Mouse (Mus musculus) limb, embryonic 14.5 days (tissue): ENCODE measurements around the gene Olfr478. TPM values are rescaled to one million over a fixed set of nuclear protein-coding genes. Genes with fewer than 3 reads are reported as not detected.
"Not testable (repeated sequence)": the region's sequence is repeated elsewhere in the genome, so short reads cannot be mapped to it uniquely, and the experiment has no call there.

Experiments
- ATAC-seq: fragments of 200-750 bp; cut with Nextera tagmentation; 2 replicates; pipeline ENCODE4 v1.8.0; 2017; ENCODE audit warnings: low read depth, moderate number of reproducible peaks, moderate TSS enrichment; ENCODE audit not compliant: low FRiP score
- DNase-seq: peaks from one replicate; pipeline ENCODE4 v3.0.0-alpha.2; 2015; ENCODE audit warnings: low spot score
- H3K27ac ChIP-seq: fragments of 300-500 bp; sonication (generic); replicated peaks from 2 replicates; pipeline ENCODE4 v1.5.1; 2014; ENCODE audit warnings: low read depth, mild to moderate bottlenecking, low read length, moderate library complexity, mixed read lengths
- H3K27me3 ChIP-seq: fragments of 300-500 bp; sonication (generic); 2 replicates; pipeline ENCODE4 v1.6.1; 2014; ENCODE audit warnings: low read length, mixed read lengths; ENCODE audit not compliant: control insufficient read depth, insufficient read depth
- H3K36me3 ChIP-seq: fragments of 300-500 bp; sonication (generic); 2 replicates; pipeline ENCODE4 v1.6.1; 2014; ENCODE audit warnings: mild to moderate bottlenecking, low read length, moderate library complexity, mixed read lengths; ENCODE audit not compliant: control insufficient read depth, insufficient read depth
- H3K4me1 ChIP-seq: fragments of 300-500 bp; sonication (generic); 2 replicates; pipeline ENCODE4 v1.6.1; 2014; ENCODE audit warnings: antibody characterized with exemption, low read length, mixed read lengths; ENCODE audit not compliant: control insufficient read depth, insufficient read depth
- H3K4me2 ChIP-seq: fragments of 300-500 bp; sonication (generic); replicated peaks from 2 replicates; pipeline ENCODE4 v1.6.1; 2014; ENCODE audit warnings: low read depth, mild to moderate bottlenecking, low read length, moderate library complexity; ENCODE audit not compliant: severe bottlenecking
- H3K4me3 ChIP-seq: fragments of 300-500 bp; sonication (generic); replicated peaks from 2 replicates; pipeline ENCODE4 v1.5.1; 2014; ENCODE audit warnings: low read length
- H3K9ac ChIP-seq: fragments of 300-500 bp; sonication (generic); 2 replicates; pipeline ENCODE4 v1.6.1; 2014; ENCODE audit warnings: mild to moderate bottlenecking, low read depth, low read length, moderate library complexity; ENCODE audit not compliant: severe bottlenecking
- H3K9me3 ChIP-seq: fragments of 300-500 bp; sonication (generic); 2 replicates; pipeline ENCODE4 v1.6.1; 2016; ENCODE audit warnings: low read length; ENCODE audit not compliant: control insufficient read depth
- POLR2A ChIP-seq: fragments of 200-500 bp; IDR thresholded peaks from 2 replicates; pipeline ENCODE4 v1.8.0; 2012; ENCODE audit warnings: inconsistent platforms, mild to moderate bottlenecking, moderate library complexity, borderline replicate concordance; ENCODE audit not compliant: insufficient read depth, insufficient read length; ENCODE audit errors: extremely low read depth
- WGBS: fragments of 180-500 bp; shearing (Covaris S2); extraction: QIAGEN DNeasy Blood & Tissue Kit; methylation state at CpG from one replicate; pipeline ENCODE4 v1.1.7; 2014; 5-methylcytosine and 5-hydroxymethylcytosine counted together
- polyA plus RNA-seq, 2 experiments: library from polyadenylated mRNA; depleted of rRNA in 1 of 2; stranded (reverse) in 1 of 2; unstranded in 1 of 2; fragments of >200 nt; fragmentation: Nextera tagmentation in 1 of 2; extraction: Ambion mirVana in 1 of 2; gene quantifications; 2 replicates each; pipeline versions ENCODE4 v1.2.1 to v1.2.3; 2012 to 2014

Olfr478 gene
- polyA plus RNA-seq (2012; rRNA removed): not detected in 2 replicates
- polyA plus RNA-seq (2014; fragmentation: Nextera tagmentation; extraction: Ambion mirVana): not detected in 2 replicates

- Histone ChIP-seq H3K36me3 (no peaks in the 10 kb centered on the region), H3K4me3 (no peak within 1 kb of the TSS), H3K4me1 (no peaks in the 10 kb centered on the region), H3K9me3 (no peaks in the 10 kb centered on the region), H3K27me3 (no peaks in the 10 kb centered on the region), H3K27ac (no peak within 1 kb of the TSS), H3K9ac (no peak within 1 kb of the TSS), H3K4me2 (no peak within 1 kb of the TSS)
- WGBS: 86% methylated on average over 3 of the region's 3 CpGs
- DNase-seq (no peak), ATAC-seq (no peak)
- TF ChIP-seq POLR2A: no peak
Observed at GRCm38 (mm10) chr7:108033889-108034288, at the start of gene Olfr478. TSS of gene Olfr478 (minus strand) at chr7:108033989.

- Histone ChIP-seq H3K27ac (no peak within 1 kb of the TSS), H3K9ac (no peak within 1 kb of the TSS), H3K4me1 (no peaks in the 10 kb centered on the region), H3K36me3 (no peaks in the 10 kb centered on the region), H3K4me2 (no peak within 1 kb of the TSS), H3K4me3 (no peak within 1 kb of the TSS), H3K9me3 (no peaks in the 10 kb centered on the region), H3K27me3 (no peaks in the 10 kb centered on the region)
- TF ChIP-seq POLR2A: no peak
- no peak for ATAC-seq
- DNase-seq: no peak
Observed at GRCm38 (mm10) chr7:108079555-108079954, 45.8 kb upstream of the Olfr478 start, which contains the start of gene Olfr481. TSS of gene Olfr481 (plus strand) at chr7:108079855.

GRCm38 (mm10) chr7:108067246-108067645 is 33.5 kb upstream of the Olfr478 start, which contains the start of gene Olfr480:
TSS of gene Olfr480 (minus strand) at chr7:108067346.
- Histone ChIP-seq H3K4me1 (no peaks in the 10 kb centered on the region), H3K9me3 (no peaks in the 10 kb centered on the region), H3K27ac (no peak within 1 kb of the TSS), H3K27me3 (no peaks in the 10 kb centered on the region), H3K4me2 (no peak within 1 kb of the TSS), H3K4me3 (no peak within 1 kb of the TSS), H3K9ac (no peak within 1 kb of the TSS), H3K36me3 (no peaks in the 10 kb centered on the region)
- ATAC-seq (no peak), DNase-seq (no peak)
- WGBS: 80% methylated on average over 1 of the region's 1 CpGs
- no peak for TF ChIP-seq POLR2A

- Histone ChIP-seq H3K36me3 (no peaks in the 10 kb centered on the region), H3K4me3 (no peak within 1 kb of the TSS), H3K9me3 (no peaks in the 10 kb centered on the region), H3K9ac (no peak within 1 kb of the TSS), H3K27me3 (no peaks in the 10 kb centered on the region), H3K4me2 (no peak within 1 kb of the TSS), H3K27ac (no peak within 1 kb of the TSS), H3K4me1 (no peaks in the 10 kb centered on the region)
- TF ChIP-seq POLR2A: no peak
- ATAC-seq: no peak
- DNase-seq: no peak
- 86% methylated on average over 2 of the region's 2 CpGs for WGBS
Observed at GRCm38 (mm10) chr7:108050393-108050792, 16.6 kb upstream of the Olfr478 start, which contains the start of gene Olfr479. TSS of gene Olfr479 (plus strand) at chr7:108050693.

- H3K4me2 ChIP-seq: not testable (repeated sequence)
Observed at GRCm38 (mm10) chr7:108014256-108014655, 19.5 kb downstream of the Olfr478 start.

GRCm38 (mm10) chr7:107986393-107986792 is 47.4 kb downstream of the Olfr478 start, which contains the start of gene Olfr477:
TSS of gene Olfr477 (plus strand) at chr7:107986693.
- no peak within 1 kb of the TSS for H3K4me2 ChIP-seq
- DNase-seq: no peak
- no peak for ATAC-seq
- WGBS: 74% methylated on average over 2 of the region's 2 CpGs
- no peaks in the 10 kb centered on the region for H3K36me3 ChIP-seq
- no peak within 1 kb of the TSS for H3K4me3 ChIP-seq
- H3K9me3 ChIP-seq: no peaks in the 10 kb centered on the region
- H3K27me3 ChIP-seq: no peaks in the 10 kb centered on the region
- H3K9ac ChIP-seq: no peak within 1 kb of the TSS
- H3K4me1 ChIP-seq: no peaks in the 10 kb centered on the region
- no peak for TF ChIP-seq POLR2A
- H3K27ac ChIP-seq: no peak within 1 kb of the TSS

More at GRCm38 (mm10) chr7:108014256-108014655, 19.5 kb downstream of the Olfr478 start:
- not testable (repeated sequence) for H3K27ac ChIP-seq, H3K9me3 ChIP-seq, DNase-seq, H3K4me3 ChIP-seq, H3K36me3 ChIP-seq, ATAC-seq, H3K27me3 ChIP-seq, H3K4me1 ChIP-seq, H3K9ac ChIP-seq

Other genes with a start within 250 kb of the Olfr478 start
- not detected in 2 replicates for gene Ovch2, start 232.8 kb downstream of the Olfr478 start, polyA plus RNA-seq (2012; rRNA removed)
- not detected in 2 replicates for gene Ovch2, start 232.8 kb downstream of the Olfr478 start, polyA plus RNA-seq (2014; fragmentation: Nextera tagmentation; extraction: Ambion mirVana)
- not detected in 2 replicates for gene Olfr467, start 221.7 kb downstream of the Olfr478 start, polyA plus RNA-seq (2012; rRNA removed)
- gene Olfr467, start 221.7 kb downstream of the Olfr478 start, polyA plus RNA-seq (2014; fragmentation: Nextera tagmentation; extraction: Ambion mirVana): not detected in 2 replicates
- gene Olfr469, start 208.4 kb downstream of the Olfr478 start, polyA plus RNA-seq (2012; rRNA removed): not detected in 2 replicates
- not detected in 2 replicates for gene Olfr469, start 208.4 kb downstream of the Olfr478 start, polyA plus RNA-seq (2014; fragmentation: Nextera tagmentation; extraction: Ambion mirVana)
- gene Olfr470, start 186.5 kb downstream of the Olfr478 start, polyA plus RNA-seq (2012; rRNA removed): not detected in 2 replicates
- not detected in 2 replicates for gene Olfr470, start 186.5 kb downstream of the Olfr478 start, polyA plus RNA-seq (2014; fragmentation: Nextera tagmentation; extraction: Ambion mirVana)
- not detected in 2 replicates for gene Olfr472, start 136.1 kb downstream of the Olfr478 start, polyA plus RNA-seq (2012; rRNA removed)
- gene Olfr472, start 136.1 kb downstream of the Olfr478 start, polyA plus RNA-seq (2014; fragmentation: Nextera tagmentation; extraction: Ambion mirVana): not detected in 2 replicates
- gene Olfr473, start 103.5 kb downstream of the Olfr478 start, polyA plus RNA-seq (2012; rRNA removed): not detected in 2 replicates
- gene Olfr473, start 103.5 kb downstream of the Olfr478 start, polyA plus RNA-seq (2014; fragmentation: Nextera tagmentation; extraction: Ambion mirVana): not detected in 2 replicates
- not detected in 2 replicates for gene Olfr474, start 79.3 kb downstream of the Olfr478 start, polyA plus RNA-seq (2012; rRNA removed)
- gene Olfr474, start 79.3 kb downstream of the Olfr478 start, polyA plus RNA-seq (2014; fragmentation: Nextera tagmentation; extraction: Ambion mirVana): not detected in 2 replicates
- not detected in 2 replicates for gene Olfr476, start 69.2 kb downstream of the Olfr478 start, polyA plus RNA-seq (2012; rRNA removed)
- gene Olfr476, start 69.2 kb downstream of the Olfr478 start, polyA plus RNA-seq (2014; fragmentation: Nextera tagmentation; extraction: Ambion mirVana): not detected in 2 replicates
- not detected in 2 replicates for gene Olfr477, start 47.3 kb downstream of the Olfr478 start, polyA plus RNA-seq (2012; rRNA removed)
- gene Olfr477, start 47.3 kb downstream of the Olfr478 start, polyA plus RNA-seq (2014; fragmentation: Nextera tagmentation; extraction: Ambion mirVana): not detected in 2 replicates
- not detected in 2 replicates for gene Olfr479, start 16.7 kb upstream of the Olfr478 start, polyA plus RNA-seq (2012; rRNA removed)
- not detected in 2 replicates for gene Olfr479, start 16.7 kb upstream of the Olfr478 start, polyA plus RNA-seq (2014; fragmentation: Nextera tagmentation; extraction: Ambion mirVana)
- not detected in 2 replicates for gene Olfr480, start 33.4 kb upstream of the Olfr478 start, polyA plus RNA-seq (2012; rRNA removed)
- gene Olfr480, start 33.4 kb upstream of the Olfr478 start, polyA plus RNA-seq (2014; fragmentation: Nextera tagmentation; extraction: Ambion mirVana): not detected in 2 replicates
- gene Olfr481, start 45.9 kb upstream of the Olfr478 start, polyA plus RNA-seq (2012; rRNA removed): not detected in 2 replicates
- gene Olfr481, start 45.9 kb upstream of the Olfr478 start, polyA plus RNA-seq (2014; fragmentation: Nextera tagmentation; extraction: Ambion mirVana): not detected in 2 replicates
- gene Olfr482, start 63.6 kb upstream of the Olfr478 start, polyA plus RNA-seq (2012; rRNA removed): not detected in 2 replicates
- not detected in 2 replicates for gene Olfr482, start 63.6 kb upstream of the Olfr478 start, polyA plus RNA-seq (2014; fragmentation: Nextera tagmentation; extraction: Ambion mirVana)
- not detected in 2 replicates for gene Olfr483, start 66.9 kb upstream of the Olfr478 start, polyA plus RNA-seq (2012; rRNA removed)
- not detected in 2 replicates for gene Olfr483, start 66.9 kb upstream of the Olfr478 start, polyA plus RNA-seq (2014; fragmentation: Nextera tagmentation; extraction: Ambion mirVana)
- gene Olfr484, start 93.5 kb upstream of the Olfr478 start, polyA plus RNA-seq (2012; rRNA removed): not detected in 2 replicates
- gene Olfr484, start 93.5 kb upstream of the Olfr478 start, polyA plus RNA-seq (2014; fragmentation: Nextera tagmentation; extraction: Ambion mirVana): not detected in 2 replicates
- not detected in 2 replicates for gene Olfr485, start 125.9 kb upstream of the Olfr478 start, polyA plus RNA-seq (2012; rRNA removed)
- not detected in 2 replicates for gene Olfr485, start 125.9 kb upstream of the Olfr478 start, polyA plus RNA-seq (2014; fragmentation: Nextera tagmentation; extraction: Ambion mirVana)
- not detected in 2 replicates for gene Olfr486, start 138.8 kb upstream of the Olfr478 start, polyA plus RNA-seq (2012; rRNA removed)
- not detected in 2 replicates for gene Olfr486, start 138.8 kb upstream of the Olfr478 start, polyA plus RNA-seq (2014; fragmentation: Nextera tagmentation; extraction: Ambion mirVana)
- gene Olfr487, start 180.6 kb upstream of the Olfr478 start, polyA plus RNA-seq (2012; rRNA removed): not detected in 2 replicates
- not detected in 2 replicates for gene Olfr487, start 180.6 kb upstream of the Olfr478 start, polyA plus RNA-seq (2014; fragmentation: Nextera tagmentation; extraction: Ambion mirVana)
- 0.03 TPM in 1 of 2 replicates, not detected in the other for gene Olfr488, start 224.4 kb upstream of the Olfr478 start, polyA plus RNA-seq (2012; rRNA removed)
- gene Olfr488, start 224.4 kb upstream of the Olfr478 start, polyA plus RNA-seq (2014; fragmentation: Nextera tagmentation; extraction: Ambion mirVana): not detected in 2 replicates